Mouse (Mus musculus) megakaryocyte, embryonic 14.5 days (primary cell): ENCODE measurements around the gene Slc35e3.

ENCODE experiments used
- FLI1 ChIP-seq: IDR thresholded peaks from 2 replicates; pipeline ENCODE4 v1.6.1; 2012; ENCODE audit warnings: low read length, inconsistent platforms, mixed read lengths
- GATA1 ChIP-seq: IDR thresholded peaks from 3 replicates; pipeline ENCODE4 v1.6.1; 2012; ENCODE audit warnings: mixed read lengths, low read length, inconsistent platforms, borderline replicate concordance

- TF ChIP-seq FLI1 (no peak), GATA1 (no peak)
Measured at GRCm38 (mm10) chr10:117704964-117705335, 41.2 kb downstream of the Slc35e3 start.
